Mouse (Mus musculus) cerebellum, adult 18-20 months (tissue): ENCODE measurements at regions not wholly inside any gene's neighbourhood (a gene's known extent, or its start where the extent isn't known, plus 50 kb on each side); places are given as distances from the start of the nearest gene placed in this dataset.
"Not testable (repeated sequence)": the region's sequence is repeated elsewhere in the genome, so short reads cannot be mapped to it uniquely, and the experiment has no call there.

ENCODE experiments used
- DNase-seq, 2 experiments: peaks; one replicate each; pipeline ENCODE4 v3.0.0; 2021

- DNase-seq = not testable (repeated sequence)
Measured at GRCm38 (mm10) chr12:92883091-92883490, 1034.1 kb upstream of the Sel1l start.

GRCm38 (mm10) chr12:92882540-92882939 lies 1033.6 kb upstream of the Sel1l start:
- not testable (repeated sequence) for DNase-seq

- DNase-seq = no peak
Measured at GRCm38 (mm10) chr12:92873602-92874001, 1024.6 kb upstream of the Sel1l start.

- no peak for DNase-seq
Measured at GRCm38 (mm10) chr12:92869336-92869735, 1020.4 kb upstream of the Sel1l start.

- DNase-seq = no peak
Measured at GRCm38 (mm10) chr12:92823090-92823786, 974.3 kb upstream of the Sel1l start.

GRCm38 (mm10) chr12:92818610-92819009 lies 969.7 kb upstream of the Sel1l start:
- no peak for DNase-seq

GRCm38 (mm10) chr12:92801121-92801520 lies 952.2 kb upstream of the Sel1l start:
- peak; percentile 25 to 38 for DNase-seq

GRCm38 (mm10) chr12:92783362-92783761 lies 934.4 kb upstream of the Sel1l start:
- DNase-seq = no peak

GRCm38 (mm10) chr12:92779695-92780292 lies 930.8 kb upstream of the Sel1l start:
- DNase-seq = no peak

- DNase-seq = no peak
Measured at GRCm38 (mm10) chr12:92775668-92776067, 926.7 kb upstream of the Sel1l start.

GRCm38 (mm10) chr12:92748576-92748975 lies 899.6 kb upstream of the Sel1l start:
- DNase-seq = no peak

GRCm38 (mm10) chr12:92740818-92741217 lies 891.9 kb upstream of the Sel1l start:
- peak in 1 of 2 experiments; percentile 12 for DNase-seq

- peak in 1 of 2 experiments; percentile 15 for DNase-seq
Measured at GRCm38 (mm10) chr12:92739196-92739595, 890.2 kb upstream of the Sel1l start.

- peak; percentile 81 to 89 for DNase-seq
Measured at GRCm38 (mm10) chr12:92737623-92738370, 888.8 kb upstream of the Sel1l start.

- DNase-seq = no peak
Measured at GRCm38 (mm10) chr12:92723022-92723421, 874.1 kb upstream of the Sel1l start.

GRCm38 (mm10) chr12:92713415-92713814 lies 864.5 kb upstream of the Sel1l start:
- no peak for DNase-seq

- no peak for DNase-seq
Measured at GRCm38 (mm10) chr12:92708466-92708865, 859.5 kb upstream of the Sel1l start.

GRCm38 (mm10) chr12:92703731-92704130 lies 854.8 kb upstream of the Sel1l start:
- no peak for DNase-seq

- no peak for DNase-seq
Measured at GRCm38 (mm10) chr12:92692956-92693355, 844.0 kb upstream of the Sel1l start.

GRCm38 (mm10) chr12:92672396-92672795 lies 823.4 kb upstream of the Sel1l start:
- no peak for DNase-seq

GRCm38 (mm10) chr12:92646634-92647033 lies 797.7 kb upstream of the Sel1l start:
- no peak for DNase-seq

- DNase-seq = no peak
Measured at GRCm38 (mm10) chr12:92645006-92645624, 796.2 kb upstream of the Sel1l start.

GRCm38 (mm10) chr12:92619120-92619519 lies 770.2 kb upstream of the Sel1l start:
- DNase-seq = no peak
